Mouse (Mus musculus) ES-E14 (cell line): ENCODE measurements at regions not wholly inside any gene's neighbourhood (a gene's known extent, or its start where the extent isn't known, plus 50 kb on each side); places are given as distances from the start of the nearest gene placed in this dataset.

Experiments
- HCFC1 ChIP-seq: IDR thresholded peaks from 2 replicates; pipeline ENCODE4 v1.6.1; 2012; ENCODE audit warnings: low read length, inconsistent platforms, borderline replicate concordance; ENCODE audit not compliant: insufficient read depth
- MAFK ChIP-seq: IDR thresholded peaks from 2 replicates; pipeline ENCODE4 v1.6.1; 2014; ENCODE audit warnings: mild to moderate bottlenecking, low read depth, low read length, inconsistent platforms; ENCODE audit not compliant: insufficient read depth
- ZC3H11A ChIP-seq: IDR thresholded peaks from 2 replicates; pipeline ENCODE4 v1.6.1; 2012; ENCODE audit warnings: low read depth, mild to moderate bottlenecking, inconsistent platforms, low read length, borderline replicate concordance
- ZNF384 ChIP-seq: IDR thresholded peaks from 2 replicates; pipeline ENCODE4 v1.6.1; 2012; ENCODE audit warnings: low read depth, low read length, inconsistent platforms

DNA sequence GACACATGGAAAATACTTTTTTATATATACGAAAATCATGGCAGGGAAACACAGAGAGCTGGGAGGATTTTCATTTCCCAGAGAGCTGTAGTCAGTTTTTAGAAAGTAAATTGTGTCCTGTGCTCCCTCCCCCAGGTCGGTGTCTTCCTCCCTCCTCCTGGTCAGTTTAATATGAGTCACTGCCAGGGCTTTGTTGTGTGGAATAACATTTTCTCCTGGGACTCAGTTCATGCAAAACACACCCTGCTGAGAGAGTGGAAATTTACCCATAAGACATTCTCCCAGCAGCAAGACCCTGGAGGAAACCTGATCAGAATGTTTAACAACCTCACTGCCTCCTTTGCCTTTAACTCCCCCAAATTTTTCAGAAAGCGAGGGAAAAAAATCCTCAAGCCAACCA, 303.2 kb upstream of the Ldb2 start:
- TF ChIP-seq ZC3H11A, result no peak
- TF ChIP-seq ZNF384, result no peak
- TF ChIP-seq MAFK, result no peak
- TF ChIP-seq HCFC1, result no peak
